Comparison of ENCODE assay signal across 7 mouse cellular contexts in the genomic region with DNA sequence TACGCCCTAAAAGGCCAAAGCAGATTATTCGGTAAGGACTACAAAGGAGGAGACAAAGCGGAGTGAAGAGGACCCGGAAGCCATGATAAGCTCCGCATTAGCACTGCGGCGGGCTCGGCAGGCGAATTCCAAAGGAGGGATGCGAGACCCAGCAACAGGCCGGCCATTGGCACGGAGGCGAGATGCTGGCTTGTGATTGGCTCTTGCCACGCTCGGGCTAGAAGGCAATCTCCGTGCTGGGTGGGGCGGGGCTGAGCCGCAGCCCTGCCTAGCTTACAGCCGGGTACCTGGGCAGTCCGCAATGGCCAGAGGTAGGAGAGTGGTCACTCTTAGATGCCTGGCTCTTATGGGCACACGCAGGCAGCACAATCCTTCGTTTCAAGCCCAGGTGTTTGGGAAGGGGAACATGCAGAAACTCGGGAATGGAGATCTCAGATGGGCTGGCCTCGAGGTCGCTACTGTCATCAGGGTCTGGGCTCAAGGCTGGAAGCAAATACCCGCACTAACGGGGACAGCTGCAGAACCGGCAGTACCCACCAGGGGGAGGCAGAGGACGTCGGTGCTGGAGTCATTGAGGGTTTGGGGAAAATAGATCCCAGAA. TPM values are rescaled to one million over a fixed set of nuclear protein-coding genes. Genes with fewer than 3 reads are reported as not detected.
DNase-seq lines count a peak whose midpoint lies in the region; ATAC-seq and TF ChIP-seq lines count a peak whose summit lies in the region.

No protein-coding gene starts in this region.

- under 1% methylated on average over 30 of the region's 30 CpGs for WGBS in embryonic facial prominence, embryonic 10.5 days
- under 1% methylated on average over 30 of the region's 30 CpGs for whole genome bisulfite sequencing in limb, embryonic 10.5 days
- WGBS in midbrain, embryonic 13.5 days = under 1% methylated on average over 30 of the region's 30 CpGs
- 6% methylated on average over 30 of the region's 30 CpGs for WGBS in small intestine, adult 2 months

- TF ChIP-seq POLR2A in small intestine, adult 2 months (IDR thresholded peaks at IDR 0.05; ENCODE audit: low read depth, low read length) = no peak; the same call in 1 of the 2 replicates

- H3K27me3 ChIP-seq in embryonic facial prominence, embryonic 10.5 days (replicated peaks; ENCODE audit: low read depth, poor library complexity, severe bottlenecking) = no peaks in the 10 kb centered on the region
- no peaks in the 10 kb centered on the region for H3K27me3 ChIP-seq in limb, embryonic 10.5 days (ENCODE audit: low read depth, poor library complexity, severe bottlenecking)
- H3K27me3 ChIP-seq in midbrain, embryonic 13.5 days = no peaks in the 10 kb centered on the region
- H3K27me3 ChIP-seq in small intestine, adult 2 months (ENCODE audit: control insufficient read depth, insufficient read depth, low read length) = no peaks in the 10 kb centered on the region

- H3K9me3 ChIP-seq in embryonic facial prominence, embryonic 10.5 days = no peaks in the 10 kb centered on the region
- no peaks in the 10 kb centered on the region for H3K9me3 ChIP-seq in limb, embryonic 10.5 days (replicated peaks)
- no peaks in the 10 kb centered on the region for H3K9me3 ChIP-seq in midbrain, embryonic 13.5 days

- peak; percentile 95 for DNase-seq in adrenal gland, postnatal 14 days
- DNase-seq in embryonic facial prominence, embryonic 10.5 days (ENCODE audit: low spot score) = peak; percentile 94
- peak; percentile 99 for DNase-seq in heart, adult 11 months
- DNase-seq in kidney, adult 18-20 months = peak; percentile 95
- peak; percentile 94 for DNase-seq in limb, embryonic 10.5 days (ENCODE audit: low spot score)

- peak overlapping the region; percentile 55 for H3K4me3 ChIP-seq in embryonic facial prominence, embryonic 10.5 days
- H3K4me3 ChIP-seq in limb, embryonic 10.5 days = peak overlapping the region; percentile 52
- peak overlapping the region; percentile 35 for H3K4me3 ChIP-seq in midbrain, embryonic 13.5 days (replicated peaks)
- peak overlapping the region; percentile 64 for H3K4me3 ChIP-seq in small intestine, adult 2 months (ENCODE audit: low read depth, low read length)

- peaks cover 18% of the 10 kb centered on the region for H3K4me1 ChIP-seq in embryonic facial prominence, embryonic 10.5 days
- H3K4me1 ChIP-seq in limb, embryonic 10.5 days = peaks cover 6% of the 10 kb centered on the region
- peaks cover 36% of the 10 kb centered on the region for H3K4me1 ChIP-seq in midbrain, embryonic 13.5 days (replicated peaks)
- peaks cover 1% of the 10 kb centered on the region; the same call in 1 of the 2 replicates for H3K4me1 ChIP-seq in small intestine, adult 2 months (ENCODE audit: control insufficient read depth, insufficient read depth, insufficient read length, low read length)

- peak overlapping the region; percentile 86 for H3K27ac ChIP-seq in embryonic facial prominence, embryonic 10.5 days (replicated peaks)
- H3K27ac ChIP-seq in limb, embryonic 10.5 days = peak overlapping the region; percentile 85
- peak overlapping the region; percentile 87 for H3K27ac ChIP-seq in midbrain, embryonic 13.5 days
- peak overlapping the region; percentile 48; the same call in 1 of the 2 replicates for H3K27ac ChIP-seq in small intestine, adult 2 months (ENCODE audit: insufficient read depth, low read depth, low read length)

- TF ChIP-seq CTCF in small intestine, adult 2 months (IDR thresholded peaks at IDR 0.05; ENCODE audit: extremely low read depth, insufficient read length, insufficient replicate concordance, low read depth, low read length) = peak; percentile 94

- ATAC-seq in midbrain, embryonic 13.5 days = peak; percentile 98

- peaks cover 42% of the 10 kb centered on the region for H3K36me3 ChIP-seq in embryonic facial prominence, embryonic 10.5 days (replicated peaks)
- H3K36me3 ChIP-seq in limb, embryonic 10.5 days = peaks cover 35% of the 10 kb centered on the region
- H3K36me3 ChIP-seq in midbrain, embryonic 13.5 days = peaks cover 30% of the 10 kb centered on the region
- peaks cover 3% of the 10 kb centered on the region; the same call in 1 of the 2 replicates for H3K36me3 ChIP-seq in small intestine, adult 2 months (ENCODE audit: control insufficient read depth, insufficient read depth, low read length)

- H3K9ac ChIP-seq in midbrain, embryonic 13.5 days (replicated peaks) = peak overlapping the region; percentile 59

- H3K4me2 ChIP-seq in midbrain, embryonic 13.5 days (replicated peaks) = peak overlapping the region; percentile 67

RNA-seq across cellular contexts. Expression of a gene that starts 15.9 kb away (rescaled TPM):
- 64.7 and 97.7 TPM in 2 replicates for total RNA-seq in adrenal gland, postnatal 14 days (2021)
- 24.0 and 24.4 TPM in 2 replicates for polyA plus RNA-seq in embryonic facial prominence, embryonic 10.5 days (2016; fragmentation: Nextera tagmentation; extraction: Ambion mirVana)
- 34.0 and 34.8 TPM in 2 replicates for polyA plus RNA-seq in limb, embryonic 10.5 days (2016; fragmentation: Nextera tagmentation; extraction: Ambion mirVana)
- 6.8 and 7.1 TPM in 2 replicates for polyA plus RNA-seq in midbrain, embryonic 13.5 days (2015; fragmentation: Nextera tagmentation; extraction: Ambion mirVana)
- 91.6 and 121 TPM in 2 replicates for polyA plus RNA-seq in small intestine, adult 2 months (2012; rRNA removed)

RNA-seq across cellular contexts. Expression of a gene that starts 30.8 kb away (rescaled TPM):
- 462 and 482 TPM in 2 replicates for total RNA-seq in adrenal gland, postnatal 14 days (2021)
- polyA plus RNA-seq in embryonic facial prominence, embryonic 10.5 days (2016; fragmentation: Nextera tagmentation; extraction: Ambion mirVana) = 244 and 257 TPM in 2 replicates
- polyA plus RNA-seq in limb, embryonic 10.5 days (2016; fragmentation: Nextera tagmentation; extraction: Ambion mirVana) = 197 and 203 TPM in 2 replicates
- polyA plus RNA-seq in midbrain, embryonic 13.5 days (2015; fragmentation: Nextera tagmentation; extraction: Ambion mirVana) = 627 and 632 TPM in 2 replicates
- 21.2 and 27.3 TPM in 2 replicates for polyA plus RNA-seq in small intestine, adult 2 months (2012; rRNA removed)

Comparison
In these comparisons a context has a peak if more than half of its experiments do, and no peak if none do; other contexts are left out.
1. Peak in every context shown above with its lines: DNase-seq, ATAC-seq, H3K4me3 ChIP-seq and H3K27ac ChIP-seq.